Mouse (Mus musculus): Measurements from ENCODE around the gene Bbs1.
"Not testable (repeated sequence)": the region's sequence is repeated elsewhere in the genome, so short reads cannot be mapped to it uniquely, and the experiment has no call there.

Gene Bbs1

GRCm38 (mm10) chr19:4905979-4906794 is at the start of gene Bbs1:
Gene Bbs1 (minus strand): TSS chr19:4906628.
- no peak for DNase-seq (ENCODE audit: low read depth)

- DNase-seq (ENCODE audit: low read depth): not testable (repeated sequence)
These were observed 42.2 kb upstream of the Bbs1 start for GRCm38 (mm10) chr19:4948641-4949040.

GRCm38 (mm10) chr19:4945540-4945939 is 39.1 kb upstream of the Bbs1 start:
- DNase-seq (ENCODE audit: low read depth): no peak

- no peak for DNase-seq (ENCODE audit: low read depth)
These were observed 36.8 kb upstream of the Bbs1 start for GRCm38 (mm10) chr19:4943253-4943588.

- no peak for DNase-seq (ENCODE audit: low read depth)
These were observed 36.3 kb upstream of the Bbs1 start, which contains the start of gene Peli3 for GRCm38 (mm10) chr19:4942551-4943252. Gene Peli3 (minus strand): TSS chr19:4943127.

GRCm38 (mm10) chr19:4937444-4938310 is 31.2 kb upstream of the Bbs1 start:
- no peak for DNase-seq (ENCODE audit: low read depth)

GRCm38 (mm10) chr19:4936896-4937295 is 30.5 kb upstream of the Bbs1 start:
- no peak for DNase-seq (ENCODE audit: low read depth)

GRCm38 (mm10) chr19:4928781-4929180 is 22.4 kb upstream of the Bbs1 start:
- DNase-seq (ENCODE audit: low read depth): peak; percentile 13

- DNase-seq (ENCODE audit: low read depth): peak; percentile 99
These were observed 21.6 kb upstream of the Bbs1 start, which contains the start of gene Dpp3 for GRCm38 (mm10) chr19:4927904-4928531. Gene Dpp3 (minus strand): TSS chr19:4928287.

- no peak for DNase-seq (ENCODE audit: low read depth)
These were observed 18.9 kb upstream of the Bbs1 start for GRCm38 (mm10) chr19:4925121-4925860.

GRCm38 (mm10) chr19:4919652-4920051 is 13.2 kb upstream of the Bbs1 start:
- DNase-seq (ENCODE audit: low read depth): no peak

- no peak for DNase-seq (ENCODE audit: low read depth)
These were observed 10.4 kb upstream of the Bbs1 start for GRCm38 (mm10) chr19:4916827-4917226.

- no peak for DNase-seq (ENCODE audit: low read depth)
These were observed 9.6 kb upstream of the Bbs1 start for GRCm38 (mm10) chr19:4915924-4916603.

GRCm38 (mm10) chr19:4909376-4909775 is 2.9 kb upstream of the Bbs1 start:
- no peak for DNase-seq (ENCODE audit: low read depth)

GRCm38 (mm10) chr19:4908107-4908506 is 1.7 kb upstream of the Bbs1 start:
- peak; percentile 32 for DNase-seq (ENCODE audit: low read depth)

- no peak for DNase-seq (ENCODE audit: low read depth)
These were observed 6.5 kb downstream of the Bbs1 start for GRCm38 (mm10) chr19:4899888-4900287.

- no peak for DNase-seq (ENCODE audit: low read depth)
These were observed 7.5 kb downstream of the Bbs1 start for GRCm38 (mm10) chr19:4898972-4899371.

- no peak for DNase-seq (ENCODE audit: low read depth)
These were observed 9.5 kb downstream of the Bbs1 start for GRCm38 (mm10) chr19:4896780-4897520.

GRCm38 (mm10) chr19:4891798-4892197 is 14.6 kb downstream of the Bbs1 start:
- DNase-seq (ENCODE audit: low read depth): no peak

GRCm38 (mm10) chr19:4889791-4890190 is 16.6 kb downstream of the Bbs1 start:
- no peak for DNase-seq (ENCODE audit: low read depth)
